Mouse (Mus musculus) cerebellum, postnatal 14 days (tissue): ENCODE measurements around the gene Esyt1.
A peak's percentile ranks its signal among the peaks of the same experiment; 100 is the strongest.
"Not testable (repeated sequence)": the region's sequence is repeated elsewhere in the genome, so short reads cannot be mapped to it uniquely, and the experiment has no call there.

Experiments
- DNase-seq, 2 experiments: peaks; one replicate each; pipeline ENCODE4 v3.0.0; 2021; ENCODE audit warnings: mixed read lengths in 2 of 2

Esyt1 gene

DNA sequence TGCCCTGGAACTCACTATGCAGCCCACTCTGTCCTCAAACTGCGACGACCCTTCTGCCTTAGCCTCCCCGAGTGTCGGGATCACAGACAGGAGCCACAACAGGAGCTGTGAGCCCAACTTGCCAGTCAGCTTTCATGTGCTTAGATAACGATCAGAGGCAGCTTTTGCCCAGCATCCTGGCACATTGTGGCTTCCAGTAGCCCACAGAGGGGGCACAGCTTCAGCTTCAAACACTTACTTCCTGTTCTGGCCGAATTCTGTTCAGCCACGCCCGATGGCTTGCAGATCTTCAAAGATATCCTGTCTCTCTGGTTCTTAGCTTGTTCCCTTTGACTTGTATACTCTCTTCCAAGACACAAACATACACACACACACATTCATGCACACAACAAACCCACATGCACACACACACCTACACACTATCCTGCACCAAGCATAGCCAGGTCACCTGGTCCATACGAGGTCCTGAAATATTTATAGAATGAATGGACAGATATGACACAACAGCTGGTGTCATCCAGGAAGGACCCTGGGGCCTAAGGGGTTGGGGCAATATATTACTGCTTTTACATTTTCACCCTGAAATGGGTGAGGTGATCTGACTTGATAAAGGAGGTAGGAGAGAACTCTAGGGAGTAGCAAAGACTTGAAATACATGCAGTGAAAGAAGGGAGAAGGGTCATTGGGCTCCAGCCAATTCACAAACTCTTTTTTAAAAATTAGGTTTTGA is 20.9 kb downstream of the Esyt1 start:
- no peak for DNase-seq

DNA sequence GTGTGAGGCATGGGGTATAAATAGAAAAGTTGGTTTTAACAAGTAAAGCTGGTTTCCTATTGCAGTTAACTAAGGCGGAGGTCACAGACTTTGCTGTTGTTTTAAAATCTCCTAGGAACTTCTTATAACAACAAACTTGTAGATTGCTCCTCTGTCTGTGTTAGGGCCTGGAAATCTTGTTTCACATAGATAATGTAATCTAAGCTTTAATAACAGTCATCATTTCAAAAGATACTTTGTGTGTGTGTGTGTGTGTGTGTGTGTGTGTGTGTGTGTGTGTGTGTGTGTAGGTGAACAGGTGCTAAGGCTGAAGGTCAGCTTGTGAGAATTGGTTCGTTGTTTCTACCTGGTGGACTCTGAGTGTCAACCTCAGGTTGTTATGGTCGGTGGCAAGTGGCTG is 21.7 kb downstream of the Esyt1 start:
- no peak for DNase-seq

DNA sequence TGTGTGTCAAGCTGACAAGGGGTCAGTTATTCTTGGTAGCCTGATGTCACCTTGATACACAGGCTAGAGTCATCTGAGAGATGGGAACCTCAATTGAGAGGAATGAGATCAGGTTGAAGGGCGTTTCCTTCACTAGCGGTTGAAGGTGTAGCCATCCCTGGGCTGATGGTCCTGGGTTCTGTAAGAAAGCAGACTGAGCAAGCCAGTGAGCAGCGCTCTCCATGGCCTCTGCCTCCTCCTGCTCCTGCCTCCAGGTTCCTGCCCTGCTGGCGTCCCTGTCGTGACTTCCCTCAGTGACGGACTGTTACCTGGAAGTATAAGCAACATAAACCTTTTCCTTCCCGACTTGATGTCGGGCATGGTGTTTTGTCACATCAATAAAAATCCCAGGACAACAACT is 22.1 kb downstream of the Esyt1 start:
- DNase-seq, result no peak

DNA sequence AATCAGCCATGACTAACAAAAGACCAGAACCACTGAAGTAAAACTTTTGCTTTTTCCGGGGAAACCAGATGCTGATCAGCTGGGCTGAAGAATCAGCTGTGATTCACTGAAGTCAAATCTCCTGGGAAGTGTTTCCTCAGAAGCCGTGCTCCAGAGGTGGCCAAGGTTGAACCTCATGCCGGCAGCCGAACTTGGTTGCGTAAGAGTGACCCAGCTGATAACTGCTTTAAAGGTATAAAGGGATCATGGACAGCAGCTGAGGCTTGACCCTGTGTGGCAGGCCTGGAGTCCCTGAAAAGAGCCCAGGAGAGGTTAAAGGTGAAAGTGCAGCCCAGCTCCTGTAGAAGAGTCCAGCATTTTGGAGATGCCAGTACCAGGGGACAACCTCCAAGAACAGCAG is 23.3 kb downstream of the Esyt1 start:
- DNase-seq, result no peak

DNA sequence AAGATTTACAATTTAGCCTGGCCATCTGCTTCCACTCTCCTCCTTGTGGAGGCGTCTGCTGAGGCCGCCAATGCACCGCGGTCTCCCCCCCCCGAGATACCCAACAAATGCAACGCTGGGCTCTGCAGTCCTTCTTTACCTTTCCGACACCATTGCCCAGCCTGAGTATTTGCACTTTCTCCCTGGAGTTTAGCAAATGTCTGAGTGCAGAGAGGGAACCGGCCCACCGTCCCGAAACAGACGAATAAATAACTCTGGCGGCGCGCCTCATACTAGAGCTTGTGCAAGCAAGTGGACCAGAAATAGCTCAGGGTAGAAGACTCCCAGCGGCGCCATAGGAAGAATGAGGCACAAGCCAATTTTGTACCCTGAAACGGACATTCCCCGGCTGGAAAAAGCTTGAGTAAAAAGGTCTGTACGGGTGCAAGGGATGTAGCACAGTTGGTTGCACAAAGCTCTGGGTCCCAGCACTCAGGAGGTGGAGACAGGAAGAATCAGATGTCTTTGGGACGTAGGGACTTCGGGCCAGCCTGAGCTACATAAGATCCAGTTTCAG is 26.5 kb downstream of the Esyt1 start:
- DNase-seq, result peak; percentile 78 to 79

DNA sequence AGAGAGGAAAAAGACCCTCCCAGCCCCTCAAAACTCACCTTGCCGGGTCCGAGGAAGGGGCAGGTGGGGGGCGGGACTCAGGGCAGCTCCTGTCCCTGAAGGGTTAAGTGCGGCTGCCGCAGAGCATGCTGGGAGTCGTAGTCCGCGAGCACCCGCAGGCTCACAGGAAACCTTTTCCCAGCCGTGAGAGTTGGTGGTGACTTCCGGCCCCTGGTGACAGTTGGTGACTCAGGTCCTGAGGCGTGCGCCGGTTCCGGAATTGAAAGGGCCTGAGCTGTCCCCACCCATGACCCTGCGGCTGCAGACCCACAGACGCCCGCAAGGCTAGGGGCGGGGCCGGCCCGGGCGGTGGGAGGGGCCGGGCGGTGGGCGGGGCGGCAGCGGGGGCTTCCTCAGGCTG is 27.1 kb downstream of the Esyt1 start, which contains the start of gene Myl6b:
Gene Myl6b, minus strand, starts transcription at position 96 of the 400 bp plus-strand sequence.
- DNase-seq, result peak; percentile 97

DNA sequence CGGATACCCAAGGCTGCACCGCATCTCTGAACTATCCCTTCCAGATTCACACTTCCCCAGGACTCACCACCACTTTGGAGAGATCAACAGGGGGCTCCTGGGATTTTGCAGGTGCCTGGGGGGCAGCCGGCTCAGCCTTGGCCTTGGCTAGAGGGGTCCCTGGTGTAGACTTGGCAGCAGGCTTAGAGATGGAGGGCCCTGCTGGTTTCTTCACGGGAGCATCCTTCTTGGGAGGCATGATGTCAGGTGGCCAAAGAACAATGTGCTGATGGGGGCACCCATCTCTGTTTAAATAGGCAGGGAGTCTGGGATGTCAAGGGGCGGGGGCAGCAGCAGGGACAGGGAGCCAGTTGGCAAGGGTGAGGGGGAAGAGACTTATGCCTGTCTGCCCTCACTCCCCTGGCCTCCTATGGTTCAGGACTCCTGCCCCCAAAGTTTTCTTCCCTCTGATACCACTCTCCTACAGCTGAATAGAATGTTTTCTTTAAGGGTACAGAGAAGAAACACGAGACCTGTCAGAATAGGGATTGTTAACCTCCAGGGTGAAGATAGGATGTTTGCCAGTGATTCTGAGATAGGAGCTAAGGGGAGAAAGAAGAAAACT is 28.4 kb downstream of the Esyt1 start:
- DNase-seq, result peak in 1 of 2 experiments; percentile 20

DNA sequence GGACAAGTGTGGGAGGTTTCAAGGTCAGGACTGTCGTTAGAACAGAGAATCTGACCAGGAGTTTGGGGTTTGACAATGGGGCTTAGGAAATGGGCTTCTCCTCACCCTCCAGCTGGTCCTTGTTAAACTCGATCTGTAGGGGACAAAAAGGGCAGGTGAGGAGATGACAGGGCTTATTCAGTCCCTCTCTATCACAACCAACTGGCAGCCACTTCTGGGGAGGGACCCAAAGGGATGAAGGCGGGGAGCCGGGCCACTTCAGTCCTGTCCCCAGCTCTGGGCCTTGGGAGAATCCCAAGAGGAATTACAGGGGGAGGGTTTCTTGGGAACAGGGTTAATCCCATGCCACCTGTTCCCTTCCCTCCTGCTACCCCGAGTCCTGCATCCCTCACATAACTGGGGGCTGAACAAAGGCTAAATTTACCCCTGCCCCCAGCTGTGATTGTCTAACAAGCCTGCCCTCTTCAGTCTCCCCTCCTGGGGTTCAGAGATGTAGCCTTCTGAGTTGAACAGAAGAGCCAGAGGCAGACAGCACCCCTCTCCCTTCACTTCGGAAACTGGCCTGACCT is 29.1 kb downstream of the Esyt1 start:
- DNase-seq, result no peak

DNA sequence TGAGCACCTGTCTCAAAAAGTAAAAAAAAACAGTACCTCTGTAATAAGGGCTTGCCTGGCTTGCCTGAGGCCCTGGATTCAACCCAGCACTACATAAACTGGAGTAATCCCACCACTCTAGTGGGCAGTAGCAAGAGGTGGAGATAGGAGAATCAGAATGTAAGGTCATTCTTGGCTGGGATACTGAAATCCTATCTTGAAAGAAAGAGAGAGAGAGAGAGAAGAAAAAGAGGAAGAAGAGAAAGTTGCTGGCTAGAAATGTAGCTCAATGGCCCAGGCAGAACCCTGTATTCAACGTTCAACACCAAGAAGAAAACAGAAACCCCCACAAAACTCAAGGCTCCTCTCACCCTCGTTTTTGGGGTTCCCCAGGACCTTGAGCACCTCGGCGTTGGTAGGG is 29.8 kb downstream of the Esyt1 start:
- DNase-seq, result no peak

DNA sequence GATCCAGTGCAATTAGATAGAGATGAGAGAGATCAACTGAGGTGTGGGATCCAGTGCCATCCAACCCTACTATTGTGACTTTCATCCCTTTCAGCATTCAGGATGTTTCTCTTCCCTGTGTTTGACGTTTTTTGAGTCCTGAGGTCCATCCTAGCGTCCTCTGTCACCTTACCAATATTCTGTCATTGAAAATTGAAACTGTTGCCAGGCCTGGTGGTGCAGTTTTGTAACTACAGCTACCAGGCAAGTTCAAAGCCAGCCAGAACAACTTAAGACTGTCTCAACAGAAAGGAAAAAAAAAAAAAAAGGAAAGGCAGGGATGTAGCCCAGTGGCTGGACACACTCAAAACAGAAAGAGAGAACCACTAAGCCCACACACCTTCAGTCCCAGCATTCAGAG is 30.4 kb downstream of the Esyt1 start:
- peak; percentile 27 to 49 for DNase-seq

DNA sequence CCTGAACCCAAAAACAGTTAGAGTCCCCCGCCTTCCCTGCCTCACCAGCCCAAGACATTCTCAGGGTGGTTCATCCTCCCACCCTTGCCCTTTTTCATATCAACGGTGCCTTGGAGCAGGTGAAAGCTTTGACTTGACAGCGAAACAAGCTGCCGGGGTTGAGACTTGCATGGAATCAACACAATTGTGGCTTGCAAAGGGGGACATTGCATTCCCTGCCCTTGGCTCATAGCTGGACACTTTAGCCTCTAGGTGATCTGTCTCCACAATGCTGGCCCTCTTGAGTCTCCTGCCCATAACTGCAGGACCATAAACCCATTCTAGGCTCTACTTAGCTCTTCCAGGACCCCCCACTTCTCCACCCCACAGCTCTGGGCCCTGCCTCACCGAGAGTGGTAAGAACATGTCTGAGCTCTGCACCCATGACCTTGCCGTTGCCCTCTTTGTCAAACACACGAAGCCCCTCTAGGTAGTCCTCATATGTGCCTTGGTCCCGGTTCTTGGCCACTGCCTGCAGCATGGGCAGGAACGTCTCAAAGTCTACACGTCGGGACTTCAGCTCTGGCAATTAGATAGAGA is 30.9 kb downstream of the Esyt1 start:
- no peak for DNase-seq

DNA sequence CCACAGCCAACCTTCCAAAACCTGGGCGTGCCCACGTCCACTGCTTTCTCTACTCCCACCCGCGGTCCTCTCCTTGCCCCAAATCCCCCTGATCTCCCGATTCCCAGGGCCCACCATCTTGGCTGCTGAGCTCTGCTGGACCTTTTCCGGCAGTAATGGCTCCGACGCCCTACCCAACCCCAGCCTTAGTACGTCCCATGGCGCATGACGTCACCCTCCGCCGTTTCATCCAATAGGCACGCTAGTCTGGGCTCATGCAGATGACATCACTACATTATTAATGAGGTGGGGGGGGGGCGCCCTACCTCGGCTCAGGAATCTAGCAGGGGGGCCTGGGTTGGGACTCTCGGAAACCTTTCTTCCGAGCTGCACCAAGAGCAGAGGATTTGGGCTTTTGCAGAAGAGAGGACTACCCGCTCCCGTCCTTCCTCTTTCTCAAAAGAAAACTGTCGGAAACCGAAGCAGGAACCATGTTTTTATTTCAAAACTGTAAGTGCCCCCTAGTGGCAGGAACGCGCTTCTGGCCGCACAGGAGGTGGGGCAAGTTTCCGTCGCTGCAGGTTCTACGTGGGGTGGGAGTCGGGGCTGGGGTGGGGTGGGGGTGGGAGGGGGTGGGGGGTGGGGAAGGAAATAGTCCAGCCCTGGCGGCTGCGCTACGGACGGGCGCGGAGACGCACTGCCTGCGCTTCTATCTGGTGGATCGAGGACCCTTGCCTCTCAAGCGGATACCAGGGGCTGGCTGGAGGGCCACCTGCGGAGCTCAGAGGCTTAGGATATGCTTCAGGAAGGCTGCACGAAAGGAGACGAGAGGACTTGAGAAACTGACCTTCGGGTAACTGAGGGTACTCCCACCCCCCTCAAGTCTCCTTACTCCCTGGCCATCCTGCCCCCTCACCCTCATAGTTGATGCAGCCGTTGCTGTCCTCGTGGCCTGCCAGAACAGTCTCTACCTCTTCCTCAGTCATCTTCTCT is 31.7 kb downstream of the Esyt1 start, which contains the start of gene Myl6:
Gene Myl6, minus strand, starts transcription at position 451 of the 972 bp plus-strand sequence.
- peak; percentile 99 to 100 for DNase-seq

DNA sequence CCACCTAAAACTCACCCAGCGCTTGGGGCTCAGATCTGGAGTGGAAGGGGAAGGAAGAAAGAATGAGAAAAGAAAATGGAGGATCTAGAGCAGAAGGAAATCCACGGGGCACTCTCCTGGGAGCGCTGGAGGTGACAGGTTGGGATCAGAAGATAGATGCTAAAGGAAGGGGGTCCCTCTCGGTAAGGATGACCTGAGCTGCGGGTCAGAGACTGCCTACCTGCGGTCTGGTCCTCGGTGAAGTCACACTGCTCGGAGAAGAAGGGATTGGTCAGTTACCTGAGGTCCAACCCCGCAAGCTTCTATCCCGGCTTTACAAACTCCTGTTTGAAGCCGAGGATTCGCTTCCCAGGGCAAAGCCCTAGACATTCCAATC is 32.4 kb downstream of the Esyt1 start:
- peak in 1 of 2 experiments; percentile 70 for DNase-seq

DNA sequence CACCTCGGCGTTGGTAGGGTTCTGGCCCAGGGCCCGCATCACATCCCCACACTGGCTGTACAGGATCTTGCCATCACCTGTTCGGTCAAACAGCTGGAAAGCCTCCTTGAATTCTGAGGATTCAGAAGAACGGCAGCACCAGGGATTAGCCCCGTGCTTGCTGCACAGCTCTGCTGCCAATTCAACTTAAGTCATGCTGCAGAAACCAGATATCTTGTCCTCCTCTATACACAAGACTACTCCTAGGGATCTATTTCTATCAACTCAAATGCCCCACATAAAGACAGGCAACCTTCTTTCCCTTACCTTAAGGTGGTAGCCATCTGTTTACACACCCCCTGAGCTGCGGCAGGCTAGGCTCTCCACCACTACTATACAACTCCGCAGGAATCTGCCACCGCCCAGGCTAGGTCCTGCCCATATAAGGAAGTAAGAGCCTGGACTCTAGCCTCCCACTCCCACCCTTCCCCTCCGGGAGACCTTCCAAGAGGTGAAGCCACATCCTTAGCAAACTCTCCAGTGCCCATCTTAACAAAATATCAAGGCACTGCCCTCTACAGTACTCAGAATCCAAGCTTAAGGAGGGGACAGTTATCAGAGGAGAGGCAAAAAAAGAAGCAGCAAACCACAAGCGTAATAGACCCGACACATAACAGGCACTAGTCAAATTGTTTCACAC is 32.9 kb downstream of the Esyt1 start:
- DNase-seq, result peak; percentile 65 to 71

DNA sequence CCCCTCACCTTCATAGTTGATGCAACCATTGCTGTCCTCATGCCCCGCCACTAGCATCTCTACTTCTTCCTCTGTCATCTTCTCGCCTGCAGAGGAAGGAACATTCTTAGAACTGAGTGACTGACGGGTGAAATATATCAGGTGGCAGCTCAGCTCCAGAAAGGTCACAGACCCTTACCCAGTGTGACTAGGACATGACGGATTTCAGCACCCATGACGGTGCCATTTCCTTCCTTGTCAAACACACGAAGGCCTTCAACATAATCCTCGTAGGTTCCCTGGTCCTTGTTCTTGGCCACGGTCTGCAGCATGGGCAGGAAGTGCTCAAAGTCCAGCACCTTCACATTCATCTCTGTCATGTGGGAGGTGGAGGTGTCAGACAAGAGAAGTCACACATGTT is 33.6 kb downstream of the Esyt1 start:
- DNase-seq, result not testable (repeated sequence)

DNA sequence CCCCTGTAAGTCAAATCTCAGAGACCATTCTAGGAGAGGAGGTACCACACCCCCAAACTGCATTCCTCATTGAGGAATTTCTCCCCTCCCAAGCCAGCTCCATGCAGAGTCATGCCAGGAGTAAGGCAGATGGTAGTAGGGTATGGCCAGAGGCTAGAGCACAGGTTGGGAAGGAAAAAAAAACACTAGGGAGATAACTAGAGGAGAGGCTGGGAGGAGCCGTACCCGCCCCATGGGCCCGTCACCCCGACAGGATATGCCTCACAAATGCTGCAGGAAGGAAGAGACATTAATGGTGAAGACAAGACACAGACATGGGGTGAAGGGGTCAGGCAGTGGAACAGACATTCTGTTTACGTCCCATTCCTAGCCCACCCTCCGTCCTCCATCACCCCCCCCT is 34.2 kb downstream of the Esyt1 start:
- peak in 1 of 2 experiments; percentile 35 for DNase-seq

DNA sequence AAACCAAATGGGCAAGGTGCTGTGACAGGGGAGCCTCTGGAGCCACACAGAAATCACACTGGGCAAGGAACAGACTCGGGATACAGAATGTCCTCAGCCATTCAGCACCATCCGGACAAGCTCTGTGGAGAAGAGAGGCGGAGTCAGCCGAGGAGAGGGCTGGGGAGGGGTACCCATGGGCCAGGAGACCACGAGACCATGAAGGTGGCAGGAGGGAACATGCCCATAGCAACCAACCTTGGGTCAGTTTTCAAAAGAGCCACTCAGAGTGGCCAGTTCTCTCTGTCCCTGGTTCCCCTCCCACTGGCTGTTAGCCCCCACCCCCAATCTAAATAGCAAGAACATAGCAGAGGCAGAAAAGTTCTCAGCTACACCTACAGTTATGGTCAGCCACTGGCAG is 34.8 kb downstream of the Esyt1 start:
- DNase-seq, result peak in 1 of 2 experiments; percentile 21

DNA sequence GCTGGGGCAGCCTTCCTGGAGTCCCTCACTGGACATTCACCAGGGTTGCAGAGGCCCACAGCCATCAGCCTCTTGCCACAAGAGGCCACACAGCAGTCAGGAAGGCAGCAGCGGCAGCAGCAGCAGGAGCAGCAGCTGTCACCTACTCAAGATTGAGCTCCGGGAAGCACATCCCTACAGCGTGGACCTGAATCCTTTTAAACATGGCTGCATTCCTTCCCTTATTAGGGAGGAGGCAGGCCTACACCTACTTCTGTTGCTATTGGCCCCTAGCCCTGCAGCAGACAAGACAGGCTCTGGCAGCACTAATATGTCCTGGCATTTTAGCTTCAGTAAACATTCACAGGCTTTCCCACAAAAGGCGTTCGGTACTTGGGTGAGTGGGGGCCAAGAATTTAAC is 35.4 kb downstream of the Esyt1 start:
- DNase-seq, result peak in 1 of 2 experiments; percentile 23

DNA sequence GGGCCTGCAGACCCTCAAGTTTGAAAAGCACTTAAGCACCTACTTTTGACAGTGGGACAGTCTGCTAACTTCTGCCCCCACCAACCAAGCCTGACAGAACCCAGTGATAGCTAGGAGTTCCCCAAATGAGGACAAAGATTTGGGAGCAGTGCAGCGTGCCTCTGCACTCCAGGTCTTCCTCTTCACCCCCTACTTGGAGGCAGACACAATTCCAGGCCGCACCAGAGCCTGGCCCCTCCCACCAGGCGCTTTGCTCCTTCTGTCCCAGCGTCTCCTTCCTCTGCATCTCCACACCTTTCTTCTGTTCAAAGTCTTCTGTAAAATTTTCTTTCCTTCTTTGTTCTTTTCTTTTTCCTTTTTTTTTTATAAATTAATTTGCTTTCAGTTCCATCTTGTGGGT is 35.9 kb downstream of the Esyt1 start:
- peak in 1 of 2 experiments; percentile 19 for DNase-seq

DNA sequence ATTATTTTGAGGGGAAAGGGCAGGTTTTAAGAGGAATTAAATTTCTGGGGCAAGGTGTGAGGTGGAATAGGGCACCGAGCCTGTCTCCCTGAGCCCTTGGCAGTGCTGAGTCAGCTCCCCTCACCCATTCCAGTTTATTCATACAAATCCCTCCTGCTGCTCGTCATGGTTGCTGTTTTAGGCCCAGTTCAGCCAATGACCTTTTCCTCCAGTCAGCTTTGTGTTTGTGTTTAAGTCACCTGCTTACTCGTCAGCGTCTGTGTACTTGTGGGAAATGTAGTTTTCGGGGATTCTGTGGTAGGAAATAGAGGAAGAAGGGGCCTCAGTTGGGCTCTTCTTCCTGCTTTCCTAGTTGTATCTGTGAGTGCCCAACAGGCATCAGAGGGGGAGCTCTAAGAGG is 36.3 kb downstream of the Esyt1 start:
- peak in 1 of 2 experiments; percentile 18 for DNase-seq

DNA sequence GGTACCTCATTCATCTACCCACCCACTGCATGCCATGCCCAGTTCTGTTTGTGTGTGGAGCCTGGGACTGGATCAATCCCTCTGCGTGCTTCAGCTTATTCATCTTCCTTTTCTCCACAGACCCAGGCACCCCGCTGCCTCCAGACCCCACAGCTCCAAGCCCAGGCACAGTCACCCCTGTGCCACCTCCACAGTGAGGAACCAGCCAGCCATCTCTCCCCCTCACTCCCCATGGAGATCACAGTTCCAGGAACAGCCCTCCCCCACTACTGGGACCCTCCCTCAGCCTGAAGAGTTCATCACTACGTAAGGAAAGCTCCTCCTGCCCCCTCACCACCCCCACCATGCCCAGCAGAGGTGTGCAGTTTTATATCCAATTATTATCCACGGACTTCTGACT is 36.9 kb downstream of the Esyt1 start:
- peak in 1 of 2 experiments; percentile 26 for DNase-seq
